Mouse (Mus musculus) ZHBTc4 (cell line): Measurements from ENCODE around the gene Hyou1.
"Not testable (repeated sequence)": the region's sequence is repeated elsewhere in the genome, so short reads cannot be mapped to it uniquely, and the experiment has no call there.

Experiments used
- DNase-seq: peaks from one replicate; pipeline ENCODE4 v3.0.0-alpha.2; 2011; ENCODE audit warnings: low read depth, low spot score

Gene Hyou1

DNA sequence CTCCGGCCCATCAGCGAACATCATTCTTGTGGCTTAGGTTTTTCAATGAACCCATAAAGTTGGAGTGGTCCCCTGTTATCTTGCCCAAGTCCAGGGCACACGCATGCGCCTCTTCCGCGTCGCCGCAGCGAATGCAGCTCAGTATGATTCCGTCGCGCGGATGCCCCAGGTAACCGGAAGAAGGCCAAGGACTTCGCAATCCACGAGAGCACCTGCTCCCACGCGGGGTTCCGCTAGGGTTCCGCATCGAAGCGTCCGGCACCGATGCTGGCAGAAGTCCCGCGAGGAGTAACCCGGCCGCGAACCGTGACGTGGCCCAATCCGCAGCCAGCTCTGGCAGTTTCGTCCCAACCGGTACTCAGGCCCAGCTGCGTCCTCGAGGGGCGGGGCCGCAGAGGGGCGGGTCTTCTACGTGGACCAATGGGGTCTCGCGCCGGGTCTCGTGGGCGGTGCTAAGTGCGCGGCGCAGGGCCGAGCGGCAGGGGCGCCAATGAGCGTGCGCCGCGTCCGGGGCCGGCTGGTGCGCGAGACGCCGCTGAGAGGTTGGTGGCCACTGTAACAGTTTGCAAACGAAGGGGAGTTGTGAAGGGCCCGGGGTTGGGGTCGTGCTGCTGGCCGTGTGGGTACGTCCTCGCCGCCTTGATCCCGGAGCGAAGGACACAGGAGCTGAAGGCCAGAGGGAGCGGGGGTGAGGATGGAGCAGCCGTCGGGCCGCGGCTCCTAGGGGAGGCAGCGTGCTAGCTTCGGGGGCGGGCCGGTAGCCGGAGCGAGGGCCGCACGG, at the start of gene Hyou1:
Gene Hyou1 (plus strand): TSS at position 437 of the 781 bp plus-strand sequence.
- DNase-seq = peak; percentile 99

DNA sequence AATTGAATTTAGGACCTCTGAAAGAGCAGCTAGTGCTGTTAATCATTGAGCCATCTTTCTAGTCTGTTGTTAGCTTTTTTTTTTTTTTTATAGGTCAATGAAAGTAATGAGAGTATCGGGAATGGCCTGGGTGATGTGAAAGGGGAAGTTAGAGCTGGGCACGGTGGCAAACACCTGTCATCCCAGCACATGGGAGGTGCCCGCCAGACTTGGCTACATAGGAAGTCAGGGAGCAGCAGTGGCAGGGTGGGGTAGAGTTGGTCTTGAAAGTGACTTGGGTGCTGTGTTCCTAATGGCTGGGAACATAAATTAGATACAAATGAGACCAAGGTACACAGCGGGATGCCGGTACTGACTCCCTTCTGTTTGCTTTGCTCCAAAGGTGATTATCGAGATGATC, 48.6 kb upstream of the Hyou1 start:
- no peak for DNase-seq

DNA sequence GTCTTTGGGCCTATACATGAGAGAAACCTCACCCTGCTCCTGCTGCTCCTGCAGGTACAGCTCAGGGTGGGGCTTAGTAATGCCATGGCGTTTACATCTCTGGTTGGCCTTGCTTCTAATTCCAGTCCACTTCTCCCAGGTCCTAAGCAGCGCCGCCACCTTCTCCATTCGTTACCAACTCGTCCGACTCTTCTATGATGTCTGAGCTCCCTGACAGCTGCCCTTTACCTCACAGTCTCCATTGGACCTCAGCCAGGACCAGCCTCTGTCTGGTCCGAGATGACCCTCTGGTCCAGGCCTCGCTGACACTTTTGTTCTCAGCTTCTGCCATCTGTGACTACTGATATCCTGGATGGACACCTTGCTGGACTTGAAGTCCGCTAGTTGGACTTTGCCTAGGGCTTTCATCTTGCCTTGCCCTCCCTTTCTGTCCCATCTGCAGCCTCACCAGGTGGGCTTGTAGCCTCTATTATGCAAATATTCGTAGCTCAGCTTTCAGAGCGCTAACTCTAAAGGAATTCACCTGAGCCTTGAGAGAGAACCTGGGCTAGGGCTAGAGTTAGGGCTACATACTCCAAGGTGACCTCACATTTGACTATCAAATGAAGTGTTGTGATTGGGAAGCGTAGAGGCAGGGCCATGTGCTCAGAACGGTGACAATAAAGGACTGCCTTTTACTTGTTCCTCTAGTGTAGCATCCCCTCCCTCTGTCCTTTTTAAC, 46.2 kb upstream of the Hyou1 start:
- DNase-seq = peak; percentile 88

DNA sequence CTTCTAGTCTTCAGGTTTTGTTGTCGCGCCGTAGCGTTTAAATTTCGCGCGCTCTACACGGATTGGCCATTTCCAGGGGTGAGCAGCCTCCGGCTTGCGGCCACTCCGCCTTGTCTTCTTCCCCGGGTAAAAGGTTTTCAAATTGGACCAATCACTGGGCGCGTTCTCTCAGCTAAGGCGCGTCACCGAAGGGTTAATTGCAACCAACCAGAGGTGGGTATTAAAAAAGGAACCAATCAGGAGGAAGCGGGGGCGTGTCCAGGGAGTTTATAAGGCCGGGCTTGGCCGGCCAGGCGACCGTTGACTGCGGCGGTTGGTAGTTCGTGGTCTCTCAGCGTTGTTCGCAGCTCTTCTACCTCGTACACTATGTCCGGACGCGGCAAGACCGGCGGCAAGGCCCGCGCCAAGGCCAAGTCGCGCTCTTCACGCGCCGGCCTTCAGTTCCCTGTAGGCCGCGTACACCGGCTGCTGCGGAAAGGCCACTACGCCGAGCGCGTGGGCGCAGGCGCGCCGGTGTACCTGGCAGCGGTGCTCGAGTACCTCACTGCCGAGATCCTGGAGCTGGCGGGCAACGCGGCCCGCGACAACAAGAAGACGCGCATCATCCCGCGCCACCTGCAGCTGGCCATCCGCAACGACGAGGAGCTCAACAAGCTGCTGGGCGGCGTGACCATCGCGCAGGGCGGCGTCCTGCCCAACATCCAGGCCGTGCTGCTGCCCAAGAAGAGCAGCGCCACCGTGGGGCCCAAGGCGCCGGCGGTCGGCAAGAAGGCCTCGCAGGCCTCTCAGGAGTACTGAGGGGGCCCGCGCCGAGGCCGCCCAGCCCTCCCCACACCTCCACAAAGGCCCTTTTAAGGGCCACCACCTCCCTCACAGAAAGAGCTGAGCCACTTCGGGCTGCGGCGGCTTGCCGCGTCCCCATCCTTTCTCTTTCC, 44.6 kb upstream of the Hyou1 start, which contains the start of gene H2afx:
Gene H2afx (plus strand): TSS at position 299 of the 935 bp plus-strand sequence.
- DNase-seq = peak; percentile 100

DNA sequence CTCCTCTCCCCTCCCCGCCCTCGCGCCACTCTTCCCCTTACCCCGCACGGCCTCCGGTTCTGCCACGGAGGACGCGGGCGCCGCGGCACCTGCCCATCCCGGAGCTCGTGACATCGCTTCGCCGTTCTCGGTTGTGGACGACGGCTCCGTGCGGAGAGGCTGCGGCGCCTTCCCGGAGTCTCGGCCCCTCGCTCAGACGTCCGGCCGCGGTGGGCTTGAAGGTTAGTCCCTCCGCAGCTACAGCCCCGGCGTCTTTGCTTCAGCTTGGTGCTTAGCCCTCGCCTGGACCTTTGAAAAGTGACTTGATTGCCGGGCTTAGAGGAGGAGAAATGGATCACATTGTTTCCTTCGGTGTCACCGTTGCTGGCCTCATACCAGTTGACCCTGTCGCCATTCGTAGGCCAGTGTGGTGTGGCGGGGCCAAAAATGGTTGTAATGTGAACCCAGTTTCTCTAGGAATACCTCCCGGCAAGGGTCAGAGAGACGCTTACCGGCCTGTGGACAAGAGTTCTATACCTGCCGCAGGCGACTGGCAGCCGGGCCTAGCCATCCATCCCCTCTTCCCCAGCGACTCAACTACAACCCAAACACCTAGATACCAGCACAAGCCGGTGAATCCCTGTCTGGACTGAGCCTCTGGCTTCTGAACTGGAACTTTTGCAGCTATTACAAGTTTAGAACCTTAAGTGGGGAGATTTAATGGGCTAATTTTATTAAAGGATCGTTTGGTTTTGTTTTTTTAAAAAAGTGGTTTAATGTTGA, 43.8 kb upstream of the Hyou1 start:
- peak; percentile 60 for DNase-seq

GRCm38 (mm10) chr9:44336093-44336406, 43.2 kb upstream of the Hyou1 start:
- no peak for DNase-seq

- not testable (repeated sequence) for DNase-seq
Observed at GRCm38 (mm10) chr9:44336513-44336912, 42.8 kb upstream of the Hyou1 start.

DNA sequence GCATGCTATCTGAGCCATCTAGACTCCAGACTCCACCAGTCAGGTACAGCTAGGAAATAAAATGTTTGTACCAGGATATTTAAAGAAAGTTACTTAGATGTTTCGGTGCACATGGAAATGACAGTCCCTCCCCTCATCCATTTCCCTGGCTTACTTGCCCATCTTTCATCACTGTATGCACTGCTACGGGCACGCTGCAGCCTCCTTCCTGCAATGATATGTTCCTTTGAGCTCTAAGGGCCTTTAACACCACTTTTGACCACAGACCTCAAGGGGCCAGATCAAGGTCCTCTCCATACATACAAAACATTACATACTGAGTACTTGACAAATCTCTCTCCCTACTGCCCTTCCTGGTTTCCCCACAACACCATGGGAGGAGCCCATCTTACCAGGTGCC, 42.3 kb upstream of the Hyou1 start:
- DNase-seq = peak; percentile 51

- peak; percentile 66 for DNase-seq
Observed at GRCm38 (mm10) chr9:44337436-44338169, 41.7 kb upstream of the Hyou1 start.

DNA sequence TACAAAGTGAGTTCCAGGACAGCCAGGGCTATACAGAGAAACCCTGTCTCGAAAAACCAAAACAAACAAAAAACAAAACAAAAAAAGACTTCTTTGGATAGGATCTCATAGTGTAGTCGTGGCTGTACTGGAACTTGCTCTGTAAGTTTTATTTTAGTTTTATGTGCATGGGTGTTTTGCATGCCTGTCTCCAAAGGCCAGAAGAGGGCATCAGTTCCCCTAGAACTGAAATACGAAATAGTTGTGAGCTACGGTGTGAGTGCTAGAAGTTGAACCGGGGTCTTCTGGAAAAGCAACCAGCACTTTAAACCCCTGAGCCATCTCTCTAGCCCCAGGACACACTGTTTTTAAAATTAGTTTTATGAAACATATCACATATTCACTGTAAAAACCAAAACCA, 40.7 kb upstream of the Hyou1 start:
- DNase-seq = no peak

DNA sequence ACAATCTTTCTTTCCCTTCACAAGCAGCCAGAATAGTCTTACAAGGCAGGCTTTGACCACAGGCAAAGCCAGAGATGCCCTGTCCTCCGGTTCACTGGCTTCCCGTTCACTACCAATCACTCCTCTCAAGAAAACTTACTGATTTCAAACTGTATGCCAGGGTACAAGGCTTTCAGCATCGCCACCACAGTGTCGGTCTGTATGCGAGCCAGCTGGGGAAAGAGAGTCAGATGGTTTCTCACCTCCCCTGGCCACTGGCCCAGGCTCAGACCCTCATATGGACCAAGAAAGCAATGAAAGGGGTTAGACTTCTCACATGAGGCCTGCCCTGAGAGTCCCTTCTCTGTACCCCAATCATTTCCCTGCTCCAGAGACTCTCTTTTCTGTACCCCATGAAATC, 37.8 kb upstream of the Hyou1 start:
- no peak for DNase-seq

GRCm38 (mm10) chr9:44342173-44342572, 37.1 kb upstream of the Hyou1 start:
- no peak for DNase-seq

GRCm38 (mm10) chr9:44342605-44343004, 36.7 kb upstream of the Hyou1 start:
- no peak for DNase-seq

DNA sequence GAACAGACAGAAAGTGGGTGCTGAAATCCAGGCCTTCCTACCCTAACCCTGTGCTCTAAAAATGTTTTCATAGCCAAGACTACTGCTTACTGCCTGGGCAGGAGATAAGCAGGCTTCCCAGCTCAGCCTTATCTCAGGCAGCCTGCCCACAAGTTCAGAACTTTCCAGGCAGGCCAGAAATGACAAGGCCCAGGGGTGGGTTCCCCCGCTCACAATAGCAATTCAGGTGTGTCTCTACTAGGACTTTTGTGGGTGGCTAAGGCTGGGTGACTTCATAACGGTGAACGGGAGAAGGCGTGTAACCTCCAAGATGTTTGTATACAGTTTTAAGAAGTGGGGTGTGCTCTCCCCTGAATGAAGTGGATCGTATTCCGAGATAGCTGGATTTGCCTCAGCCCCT, 36.0 kb upstream of the Hyou1 start:
- no peak for DNase-seq

DNA sequence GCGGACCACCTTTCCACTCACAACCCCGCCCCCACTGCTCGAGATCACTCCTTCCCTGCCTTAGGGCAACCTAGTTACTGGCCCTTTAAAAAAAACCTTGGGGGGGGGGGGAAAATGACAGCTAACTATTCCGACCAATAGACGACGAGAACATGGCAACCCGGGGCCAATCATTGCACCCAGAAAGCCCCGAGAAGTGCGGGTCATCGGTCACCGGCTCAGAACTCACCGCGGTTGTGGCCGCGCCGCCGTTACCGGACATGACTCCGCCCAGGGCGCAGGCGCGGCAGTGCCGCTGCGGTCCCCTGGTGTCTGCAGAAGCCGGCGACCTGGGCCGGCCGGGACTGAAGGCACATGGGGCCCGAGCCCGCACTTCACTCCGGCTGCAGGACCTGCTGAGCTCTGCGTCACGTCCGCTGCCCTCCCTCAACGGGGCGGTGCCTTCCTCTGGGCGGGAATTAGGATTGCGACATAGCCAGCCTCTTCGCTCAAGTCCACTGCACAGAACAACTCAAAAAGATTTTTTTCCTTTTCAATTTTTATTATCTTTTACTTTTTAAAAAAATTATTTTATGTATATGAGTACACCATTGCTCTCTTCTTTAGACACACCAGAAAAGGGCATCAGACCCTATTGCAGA, 35.4 kb upstream of the Hyou1 start, which contains the start of gene Hmbs:
Gene Hmbs (minus strand): TSS at position 448 of the 641 bp plus-strand sequence.
- peak; percentile 93 for DNase-seq

GRCm38 (mm10) chr9:44345570-44346433, 33.5 kb upstream of the Hyou1 start:
- no peak for DNase-seq

DNA sequence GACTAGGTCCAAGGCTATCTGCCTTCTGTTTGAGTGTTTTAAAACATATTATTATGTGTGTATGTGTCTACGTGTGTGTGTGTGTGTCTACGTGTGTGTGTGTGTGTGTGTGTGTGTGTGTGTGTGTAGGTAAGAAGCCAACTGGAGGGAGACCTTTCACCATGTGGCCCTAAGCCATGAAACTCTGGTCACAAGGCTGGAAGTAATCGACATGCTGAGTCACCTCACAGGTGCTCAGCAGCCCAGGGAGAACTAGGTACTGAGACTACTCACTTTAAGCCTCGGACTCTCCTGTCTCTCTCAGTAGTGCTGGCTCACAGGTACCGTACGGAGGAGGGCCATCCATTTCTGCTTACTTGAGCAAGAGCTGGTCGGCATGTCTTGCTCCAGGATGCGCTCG, 32.1 kb upstream of the Hyou1 start:
- no peak for DNase-seq

DNA sequence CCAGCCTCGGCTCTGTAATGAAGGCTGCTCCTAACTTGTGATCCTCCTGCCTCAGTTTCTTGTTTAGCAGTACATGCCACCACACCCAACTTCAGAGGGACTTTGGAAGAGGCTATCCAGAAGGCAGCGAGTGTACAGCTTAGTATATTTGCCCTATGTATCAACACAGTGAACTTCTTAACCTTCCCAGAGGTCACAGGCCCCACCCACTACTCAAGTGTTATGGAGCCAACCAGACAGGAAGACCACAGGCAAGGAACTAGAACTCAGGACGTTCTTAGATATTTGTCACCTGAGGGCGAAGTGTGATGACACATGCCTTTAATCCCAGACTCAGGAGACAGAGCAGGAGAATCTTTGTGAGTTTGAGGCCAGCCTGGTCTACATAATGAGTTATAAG, 31.7 kb upstream of the Hyou1 start:
- peak; percentile 46 for DNase-seq

- peak; percentile 59 for DNase-seq
Observed at GRCm38 (mm10) chr9:44348546-44348945, 30.7 kb upstream of the Hyou1 start.
